Mouse (Mus musculus) heart, postnatal 0 days (tissue): ENCODE measurements around the gene Pde4dip.

Experiments used
- CTCF ChIP-seq: IDR thresholded peaks from 2 replicates; pipeline ENCODE4 v1.5.1; 2016; ENCODE audit warnings: antibody characterized with exemption, control low read depth, low read depth
- EP300 ChIP-seq: IDR thresholded peaks from 2 replicates; pipeline ENCODE4 v1.6.1; 2016; ENCODE audit warnings: antibody characterized with exemption, low read depth

DNA sequence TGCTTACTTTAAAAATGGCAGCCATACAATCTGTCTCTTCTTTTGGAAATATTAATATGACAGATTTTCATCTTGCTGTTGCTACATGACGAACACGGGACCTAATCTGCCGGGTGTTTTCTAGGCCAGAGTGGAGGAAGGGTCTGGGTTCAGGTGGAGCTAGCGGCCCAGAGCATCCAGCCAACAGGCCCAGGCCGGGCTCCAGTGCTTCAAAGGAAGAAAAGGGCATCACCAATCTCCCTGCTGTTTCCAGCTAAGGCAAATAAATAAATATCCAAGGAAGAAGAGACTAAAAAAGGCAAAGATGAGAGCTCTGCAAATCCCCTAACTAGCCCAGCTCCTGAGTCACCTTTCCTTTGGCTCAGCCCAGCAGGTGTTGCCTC, 731 bp downstream of the Pde4dip start:
- TF ChIP-seq CTCF (no peak), EP300 (no peak)
